Mouse (Mus musculus) lung, postnatal 25 days (tissue): ENCODE results near the gene Pramel5.
"Not testable (repeated sequence)": the region's sequence is repeated elsewhere in the genome, so short reads cannot be mapped to it uniquely, and the experiment has no call there.

Experiments used
- DNase-seq: peaks from one replicate; pipeline ENCODE4 v3.0.0; 2022; ENCODE audit warnings: low spot score

Gene Pramel5

DNA sequence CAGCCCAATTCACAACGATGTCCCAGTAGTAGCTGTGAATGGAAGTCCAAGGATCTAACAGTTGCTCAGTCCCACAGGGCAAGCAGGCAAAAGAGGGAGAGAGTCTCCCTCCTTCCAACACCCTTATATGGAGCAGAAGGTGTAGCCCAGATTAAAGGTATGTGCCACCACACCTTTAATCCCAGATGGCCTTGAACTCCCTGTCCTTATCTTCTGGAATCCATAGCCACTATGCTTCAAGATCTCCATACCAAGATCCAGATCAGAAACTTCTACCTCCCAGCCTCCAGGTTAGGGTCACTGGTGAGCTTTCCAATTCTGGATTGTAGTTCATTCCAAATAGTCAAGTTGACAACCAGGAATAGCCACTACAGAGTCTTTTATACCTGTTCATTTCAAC, at the start of gene Pramel5:
TSS of gene Pramel5 (minus strand) at position 101 of the 400 bp plus-strand sequence.
- DNase-seq: not testable (repeated sequence)

DNA sequence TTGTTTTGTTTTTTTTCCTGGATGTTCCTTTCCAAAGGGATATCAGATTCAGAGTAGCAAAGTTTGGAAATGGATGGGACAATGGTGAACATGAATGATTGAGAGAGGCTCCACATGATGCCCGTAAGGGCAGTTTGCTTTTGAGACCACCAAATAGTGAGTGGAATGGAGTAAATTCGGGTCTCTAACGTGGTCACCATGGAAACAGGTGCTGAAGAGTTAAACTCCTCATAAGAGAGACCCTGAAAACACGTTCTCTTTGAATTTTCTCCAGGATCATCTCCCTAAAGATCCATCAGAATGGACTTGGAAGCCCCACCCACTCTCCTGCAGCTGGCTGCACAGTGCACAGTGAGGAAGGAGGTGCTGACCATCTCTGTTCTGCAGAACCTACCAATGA, 49.7 kb upstream of the Pramel5 start, which contains the start of gene Gm13128:
TSS of gene Gm13128 (plus strand) at position 301 of the 400 bp plus-strand sequence.
- not testable (repeated sequence) for DNase-seq

DNA sequence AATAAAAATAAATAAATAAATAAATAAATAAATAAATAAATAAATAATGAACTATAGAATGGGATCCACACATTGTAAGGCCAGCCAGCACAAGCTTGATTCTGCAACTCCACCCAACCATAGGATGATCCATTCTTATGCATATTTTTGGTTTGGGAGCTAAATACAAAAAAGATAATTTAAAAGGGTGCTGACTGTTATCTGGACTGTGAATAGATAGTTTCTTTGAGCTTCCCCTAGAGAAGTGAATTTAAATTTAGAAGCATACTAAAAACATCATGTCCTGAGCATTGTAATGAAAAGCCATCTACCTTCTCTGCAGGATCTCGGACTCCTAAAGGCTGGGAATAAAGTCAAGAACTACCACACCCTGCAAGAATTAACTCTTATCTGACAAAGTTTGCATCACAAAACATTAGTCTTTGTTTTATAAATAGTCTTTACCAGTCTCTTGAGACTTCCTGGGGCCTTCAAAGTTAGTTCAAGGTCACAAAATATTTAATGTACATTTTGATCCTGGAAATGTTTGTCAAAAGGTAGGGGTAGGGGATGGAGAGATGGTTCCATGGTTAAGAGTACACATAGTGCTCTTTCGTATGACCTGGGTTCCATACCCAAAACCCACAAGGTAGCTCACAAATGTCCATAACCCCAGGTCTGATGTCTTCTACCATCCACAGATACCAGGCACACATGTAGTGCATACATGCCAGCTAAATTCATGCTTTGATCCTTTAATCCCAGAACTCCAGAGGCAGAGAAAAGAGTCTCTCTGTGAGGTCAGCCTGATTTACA, 32.6 kb upstream of the Pramel5 start:
- not testable (repeated sequence) for DNase-seq

DNA sequence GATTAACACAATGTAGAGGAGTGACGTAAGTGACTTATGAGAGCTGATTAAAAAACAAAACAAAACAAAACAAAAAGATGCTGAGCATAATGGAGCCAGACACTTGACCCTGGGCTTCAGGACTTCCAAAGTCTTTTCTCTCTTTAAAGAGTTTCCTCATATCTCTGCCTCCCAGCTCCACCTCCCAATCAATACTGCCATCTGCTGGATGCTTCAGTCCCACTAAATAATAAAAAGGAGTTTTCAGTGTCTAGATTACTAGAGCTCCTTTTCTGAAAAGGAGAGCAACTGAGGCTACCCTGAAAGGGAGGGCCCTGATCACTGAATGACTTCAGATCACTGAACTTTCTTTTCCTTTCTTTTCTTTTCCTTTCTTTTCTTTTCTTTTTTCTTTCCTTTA, 19.1 kb upstream of the Pramel5 start:
- not testable (repeated sequence) for DNase-seq

DNA sequence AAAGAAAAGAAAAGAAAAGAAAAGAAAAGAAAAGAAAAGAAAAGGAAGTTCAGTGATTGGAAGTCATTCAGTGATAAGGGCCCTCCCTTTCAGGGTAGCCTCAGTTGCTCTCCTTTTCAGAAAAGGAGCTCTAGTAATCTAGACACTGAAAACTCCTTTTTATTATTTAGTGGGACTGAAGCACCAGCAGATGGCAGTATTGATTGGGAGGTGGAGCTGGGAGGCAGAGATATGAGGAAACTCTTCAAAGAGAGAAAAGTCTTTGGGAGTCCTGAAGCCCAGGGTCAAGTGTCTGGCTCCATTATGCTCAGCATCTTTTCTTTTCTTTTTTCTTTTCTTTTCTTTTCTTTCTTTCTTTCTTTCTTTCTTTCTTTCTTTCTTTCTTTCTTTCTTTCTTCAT, 25.5 kb downstream of the Pramel5 start:
- DNase-seq: not testable (repeated sequence)
